Mouse (Mus musculus) kidney, embryonic 15.5 days (tissue): ENCODE results near the gene Il16. TPM values are rescaled to one million over a fixed set of nuclear protein-coding genes. Genes with fewer than 3 reads are reported as not detected.
"Not testable (repeated sequence)": the region's sequence is repeated elsewhere in the genome, so short reads cannot be mapped to it uniquely, and the experiment has no call there.

Experiments used
- ATAC-seq: fragments of 200-750 bp; cut with Nextera tagmentation; replicated peaks from 2 replicates; pipeline ENCODE4 v1.8.0; 2017; ENCODE audit warnings: moderate TSS enrichment; ENCODE audit not compliant: low FRiP score
- H3K27ac ChIP-seq: fragments of 300-500 bp; sonication (generic); 2 replicates; pipeline ENCODE4 v1.5.1; 2015; ENCODE audit warnings: mild to moderate bottlenecking, inconsistent platforms
- H3K27me3 ChIP-seq: fragments of 300-500 bp; sonication (generic); 2 replicates; pipeline ENCODE4 v1.6.1; 2015; ENCODE audit warnings: inconsistent platforms
- H3K36me3 ChIP-seq: fragments of 300-500 bp; sonication (generic); 2 replicates; pipeline ENCODE4 v1.6.1; 2015; ENCODE audit warnings: inconsistent platforms
- H3K4me1 ChIP-seq: fragments of 300-500 bp; sonication (generic); 2 replicates; pipeline ENCODE4 v1.6.1; 2015; ENCODE audit warnings: inconsistent platforms
- H3K4me2 ChIP-seq: fragments of 300-500 bp; sonication (generic); 2 replicates; pipeline ENCODE4 v1.6.1; 2015; ENCODE audit warnings: moderate library complexity, mild to moderate bottlenecking, inconsistent platforms
- H3K4me3 ChIP-seq: fragments of 300-500 bp; sonication (generic); replicated peaks from 2 replicates; pipeline ENCODE4 v1.5.1; 2015; ENCODE audit warnings: mild to moderate bottlenecking, inconsistent platforms
- H3K9ac ChIP-seq: fragments of 300-500 bp; sonication (generic); 2 replicates; pipeline ENCODE4 v1.6.1; 2015; ENCODE audit warnings: mild to moderate bottlenecking, inconsistent platforms
- H3K9me3 ChIP-seq: fragments of 300-500 bp; sonication (generic); replicated peaks from 2 replicates; pipeline ENCODE4 v1.6.1; 2016; ENCODE audit warnings: inconsistent platforms
- WGBS: fragments of 180-500 bp; shearing (Covaris S2); methylation state at CpG from one replicate; pipeline ENCODE4 v1.1.7; 2015; ENCODE audit warnings: mixed read lengths; 5-methylcytosine and 5-hydroxymethylcytosine counted together
- polyA plus RNA-seq: library from polyadenylated mRNA; unstranded; fragments of >200 nt; fragmentation: Nextera tagmentation; extraction: Ambion mirVana; gene quantifications from 2 replicates; pipeline ENCODE4 v1.2.1, GENCODE M21; 2015

The Il16 gene
- polyA plus RNA-seq, 1 experiment from 2014 or later = 4.0 TPM

DNA sequence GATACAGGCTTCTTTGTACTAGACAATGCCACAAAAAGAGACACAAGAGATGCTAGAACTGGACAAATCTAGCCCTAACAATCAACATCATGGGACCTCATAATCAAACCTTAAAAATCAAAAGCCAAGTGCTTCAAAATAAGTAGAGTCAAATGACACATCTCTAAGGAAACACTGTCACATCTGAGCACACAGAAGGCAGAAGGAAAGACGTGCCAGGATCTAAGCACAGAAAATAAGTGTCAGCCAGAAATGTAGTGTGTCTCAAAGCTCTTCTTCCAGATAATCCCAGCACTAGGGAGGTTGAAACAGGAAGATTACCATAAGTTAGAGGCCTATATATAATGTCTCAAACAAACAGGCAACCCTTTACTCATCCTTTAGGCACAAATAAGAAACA lies 31.9 kb downstream of the Il16 start:
- Histone ChIP-seq H3K4me1 (0 out of 2 replicates have a peak, but pooled peaks cover 5% of the 10 kb centered on the region), H3K9me3 (peaks cover 12% of the 10 kb centered on the region), H3K27ac (no peak overlapping the region), H3K27me3 (no peaks in the 10 kb centered on the region), H3K36me3 (no peaks in the 10 kb centered on the region), H3K4me3 (no peak overlapping the region), H3K9ac (no peak overlapping the region), H3K4me2 (no peak overlapping the region)
- no peak for ATAC-seq
- 61% methylated on average over 1 of the region's 1 CpGs for WGBS

DNA sequence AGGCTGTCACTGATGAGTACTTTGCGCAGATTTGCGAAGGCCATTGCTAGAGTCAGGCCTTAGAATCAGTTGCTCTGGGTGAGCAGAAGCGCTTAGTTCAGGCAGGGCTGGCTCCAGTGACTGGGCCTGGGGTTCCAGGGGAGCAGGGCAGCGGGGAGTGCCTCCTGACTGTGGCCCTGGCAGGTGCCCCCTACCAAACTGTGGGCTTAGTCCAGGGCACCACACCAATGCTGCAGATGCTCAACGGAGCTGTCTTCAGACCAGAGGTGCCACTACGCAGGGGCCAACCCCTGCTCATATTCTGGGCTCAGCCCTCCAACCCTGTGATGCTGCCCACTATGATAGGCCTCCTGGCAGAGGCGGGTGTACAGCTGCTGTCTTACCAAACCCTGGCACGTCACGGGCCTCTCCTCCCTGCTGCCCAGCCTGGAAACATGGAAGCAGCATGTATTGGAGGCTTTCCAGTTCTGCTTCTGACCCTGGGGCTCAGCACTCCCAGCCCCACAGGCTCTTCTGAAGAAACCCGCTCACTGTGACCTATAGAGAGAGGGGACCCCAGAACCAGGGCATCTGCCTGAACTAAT lies 33.8 kb downstream of the Il16 start:
- H3K4me1 ChIP-seq, H3K27ac ChIP-seq, H3K9ac ChIP-seq, ATAC-seq, H3K4me2 ChIP-seq, H3K36me3 ChIP-seq, H3K27me3 ChIP-seq, H3K4me3 ChIP-seq: not testable (repeated sequence)
- H3K9me3 ChIP-seq = peaks cover 12% of the 10 kb centered on the region
- WGBS = 84% methylated on average over 10 of the region's 10 CpGs

DNA sequence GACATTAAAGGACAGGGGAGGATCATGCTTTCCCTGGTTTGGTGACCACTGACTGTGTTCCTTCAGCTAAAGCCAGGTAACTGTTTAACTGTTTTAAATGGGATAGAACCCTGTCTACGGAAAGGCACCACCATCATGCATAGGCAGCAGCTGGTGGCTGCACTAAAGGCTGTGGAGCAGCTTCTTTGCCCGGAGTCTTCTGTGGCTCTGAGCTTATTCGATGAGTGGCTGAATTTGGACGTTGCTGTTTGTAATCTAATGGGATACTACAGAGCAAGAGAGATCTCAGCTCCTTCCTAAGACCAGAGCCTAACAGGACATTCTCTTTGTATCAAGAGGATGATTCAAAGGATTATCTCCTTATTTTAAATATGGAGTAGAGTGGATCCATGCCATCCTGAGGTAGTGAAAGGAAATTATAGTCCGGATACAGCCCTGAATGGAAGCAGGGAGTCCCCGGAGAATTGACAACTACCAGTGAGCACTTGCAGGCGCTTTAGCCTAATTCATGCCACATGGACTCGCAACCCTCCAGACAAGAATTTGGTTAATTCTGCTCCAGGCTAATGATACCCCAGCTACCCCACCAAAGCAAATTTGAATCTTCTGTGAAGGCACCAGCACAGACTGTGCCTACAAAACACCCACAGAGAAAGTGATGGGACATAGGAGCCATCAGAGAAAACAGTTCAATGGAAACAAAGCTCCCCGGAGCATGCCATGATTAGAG lies 42.3 kb downstream of the Il16 start:
- ATAC-seq = no peak
- Histone ChIP-seq H3K4me1 (no peaks in the 10 kb centered on the region), H3K36me3 (no peaks in the 10 kb centered on the region), H3K4me3 (no peak overlapping the region), H3K27ac (no peak overlapping the region), H3K9ac (no peak overlapping the region), H3K9me3 (no peaks in the 10 kb centered on the region), H3K4me2 (no peak overlapping the region), H3K27me3 (no peaks in the 10 kb centered on the region)
- 82% methylated on average over 9 of the region's 9 CpGs for WGBS

DNA sequence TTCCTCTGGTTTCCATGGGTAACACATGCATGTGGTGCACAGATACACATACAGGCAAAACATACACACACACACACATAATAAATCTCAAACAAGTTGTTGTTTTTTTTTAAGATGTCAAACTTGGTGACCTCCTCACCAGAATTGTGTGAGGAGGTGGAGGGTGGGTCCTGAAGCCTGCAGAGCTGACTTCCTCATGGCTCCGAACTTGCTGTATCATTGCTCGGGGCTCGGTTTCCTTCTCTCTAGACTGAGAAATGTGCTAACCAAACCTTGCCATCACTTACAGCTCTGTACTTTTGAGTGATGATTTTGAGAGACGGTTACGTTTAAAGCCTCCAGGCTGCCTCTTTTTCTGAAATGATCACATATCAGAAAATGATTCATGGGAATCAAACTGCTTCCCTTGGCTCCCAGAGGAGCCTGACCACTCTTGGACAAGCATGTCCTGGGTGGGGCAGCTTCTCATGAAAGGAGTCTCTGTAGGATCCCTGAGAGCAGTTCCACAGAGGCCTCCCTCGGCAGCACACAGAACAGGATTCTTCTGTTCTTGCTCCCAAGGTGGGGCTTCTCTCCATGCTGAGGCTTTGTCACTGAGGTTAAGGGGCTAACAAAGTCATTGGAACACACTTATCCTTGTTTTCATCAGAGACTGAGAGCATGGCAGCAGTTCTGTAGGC lies 46.3 kb downstream of the Il16 start:
- Histone ChIP-seq H3K9ac (no peak overlapping the region), H3K4me2 (no peak overlapping the region), H3K27me3 (no peaks in the 10 kb centered on the region), H3K27ac (no peak overlapping the region), H3K4me1 (no peaks in the 10 kb centered on the region), H3K36me3 (no peaks in the 10 kb centered on the region), H3K9me3 (no peaks in the 10 kb centered on the region), H3K4me3 (no peak overlapping the region)
- no peak for ATAC-seq
- 77% methylated on average over 6 of the region's 6 CpGs for WGBS

DNA sequence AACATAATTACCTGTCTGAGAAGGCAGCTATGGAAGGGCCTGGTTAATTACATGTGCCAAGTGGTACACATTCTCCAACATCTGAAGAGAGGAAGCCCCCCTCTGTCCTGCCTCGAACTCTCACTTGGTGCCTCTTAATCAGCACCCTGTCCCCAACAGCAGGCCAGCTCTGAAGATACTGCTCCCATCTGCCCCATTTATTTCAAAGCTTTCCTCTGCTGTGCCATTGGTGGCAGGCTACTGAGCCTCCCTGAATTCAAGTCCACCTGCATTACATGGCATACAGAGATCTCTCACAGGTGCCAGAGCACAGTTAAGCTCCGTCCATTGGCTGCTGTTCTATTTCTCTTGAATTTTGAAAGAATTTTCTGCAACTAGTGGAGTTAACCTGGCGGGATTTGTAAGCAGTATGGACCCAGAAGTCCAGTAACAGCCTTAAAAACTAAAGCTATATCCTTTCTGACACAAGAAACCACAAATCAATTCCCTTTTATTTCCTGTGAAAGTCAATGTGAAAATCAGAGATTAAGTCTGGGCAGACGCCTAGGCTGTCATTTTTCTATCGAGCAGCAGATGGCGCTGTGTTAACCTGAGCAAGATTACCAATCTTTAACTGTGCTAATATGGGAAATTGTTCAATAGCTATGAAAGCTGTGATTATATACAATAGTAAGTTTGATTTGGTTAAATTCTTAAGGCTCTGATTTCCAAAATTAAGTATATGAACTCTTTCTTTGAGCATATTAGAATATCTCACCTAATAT lies 49.9 kb downstream of the Il16 start:
- Histone ChIP-seq H3K4me1 (no peaks in the 10 kb centered on the region), H3K27me3 (no peaks in the 10 kb centered on the region), H3K27ac (no peak overlapping the region), H3K9me3 (no peaks in the 10 kb centered on the region), H3K4me3 (no peak overlapping the region), H3K4me2 (no peak overlapping the region), H3K36me3 (no peaks in the 10 kb centered on the region), H3K9ac (no peak overlapping the region)
- 32% methylated on average over 6 of the region's 6 CpGs for WGBS
- no peak for ATAC-seq

DNA sequence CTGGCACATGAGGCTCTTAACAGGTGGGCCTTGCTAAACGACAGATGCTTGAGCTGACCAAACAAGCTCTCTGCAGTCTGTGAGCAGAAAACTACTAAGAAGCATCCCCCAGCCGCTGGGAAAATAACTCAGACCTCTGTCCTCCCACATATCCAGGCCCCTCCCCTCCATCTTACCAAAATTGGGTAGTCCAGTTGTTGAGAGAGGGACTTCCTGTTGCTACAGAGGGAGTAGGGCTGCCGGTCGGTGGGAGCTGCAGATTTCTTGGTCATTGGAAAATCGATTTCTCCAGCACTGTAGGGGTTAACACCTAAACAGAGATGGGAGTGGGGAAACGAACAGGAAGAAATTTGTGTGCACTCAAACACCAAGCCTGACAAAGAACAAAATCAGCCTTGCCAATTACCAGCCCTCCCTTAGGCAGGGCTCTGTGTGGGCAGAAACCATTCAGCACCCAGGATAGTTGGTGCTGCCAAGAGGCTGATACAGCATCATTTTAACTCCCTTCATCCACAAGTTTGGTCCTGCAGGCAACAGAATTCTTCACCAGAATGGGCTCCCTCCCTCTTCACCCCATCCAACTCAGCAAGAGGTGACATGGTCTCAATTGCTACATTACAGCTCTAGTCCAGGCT lies 62.8 kb downstream of the Il16 start:
- H3K4me2 ChIP-seq = no peak overlapping the region
- peaks cover 10% of the 10 kb centered on the region for H3K4me1 ChIP-seq
- WGBS = 12% methylated on average over 6 of the region's 6 CpGs
- no peak for ATAC-seq
- H3K27me3 ChIP-seq = no peaks in the 10 kb centered on the region
- no peak overlapping the region for H3K9ac ChIP-seq
- no peaks in the 10 kb centered on the region for H3K36me3 ChIP-seq
- no peaks in the 10 kb centered on the region for H3K9me3 ChIP-seq
- no peak overlapping the region for H3K4me3 ChIP-seq
- no peak overlapping the region for H3K27ac ChIP-seq

DNA sequence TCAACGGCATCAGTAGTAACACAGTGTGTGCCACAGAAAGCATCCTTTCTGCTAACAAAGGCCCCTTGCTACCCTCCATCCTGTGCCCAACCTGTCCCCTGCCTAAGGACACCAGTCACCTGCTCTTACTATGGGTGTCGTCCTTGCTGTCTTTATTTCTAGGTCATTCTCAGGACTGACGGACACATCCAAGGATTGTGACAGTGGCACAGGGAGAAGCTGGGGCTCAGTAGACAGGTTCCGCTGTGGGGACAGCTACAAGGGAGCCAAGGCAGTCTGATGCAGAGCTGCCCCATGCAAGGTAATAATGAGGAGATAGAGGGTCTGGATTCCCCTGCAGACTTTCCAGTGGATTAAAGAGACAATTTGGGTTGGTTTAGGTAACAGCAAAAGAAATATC lies 67.0 kb downstream of the Il16 start:
- Histone ChIP-seq H3K4me1 (peaks cover 10% of the 10 kb centered on the region), H3K9me3 (no peaks in the 10 kb centered on the region), H3K27ac (no peak overlapping the region), H3K4me3 (no peak overlapping the region), H3K27me3 (no peaks in the 10 kb centered on the region), H3K4me2 (no peak overlapping the region), H3K36me3 (no peaks in the 10 kb centered on the region), H3K9ac (no peak overlapping the region)
- 91% methylated on average over 4 of the region's 4 CpGs for WGBS
- no peak for ATAC-seq

DNA sequence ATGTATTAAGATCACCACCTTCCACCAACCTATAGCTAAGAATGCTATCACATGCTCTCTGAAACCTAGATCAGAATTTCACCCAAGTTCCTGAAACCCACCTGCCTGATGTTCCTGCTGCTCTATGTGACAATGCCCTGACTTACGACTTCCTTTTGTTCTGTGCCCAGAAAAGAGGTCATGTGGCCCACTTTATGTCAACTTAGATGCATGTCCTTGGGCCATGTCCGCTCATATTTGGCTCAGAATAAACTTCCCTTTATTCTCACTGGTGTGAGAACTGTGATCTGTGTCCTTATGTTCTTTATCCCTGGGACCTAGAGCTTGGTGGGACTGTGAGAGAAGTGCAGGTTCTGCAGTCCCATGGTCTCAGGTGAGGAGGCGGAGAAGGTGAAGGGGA lies 68.2 kb downstream of the Il16 start:
- ATAC-seq = no peak
- H3K9ac ChIP-seq = no peak overlapping the region
- no peaks in the 10 kb centered on the region for H3K4me1 ChIP-seq
- no peak overlapping the region for H3K4me3 ChIP-seq
- H3K27ac ChIP-seq = no peak overlapping the region
- H3K9me3 ChIP-seq = no peaks in the 10 kb centered on the region
- no peaks in the 10 kb centered on the region for H3K27me3 ChIP-seq
- WGBS = 76% methylated on average over 3 of the region's 3 CpGs
- H3K4me2 ChIP-seq = no peak overlapping the region
- no peaks in the 10 kb centered on the region for H3K36me3 ChIP-seq

DNA sequence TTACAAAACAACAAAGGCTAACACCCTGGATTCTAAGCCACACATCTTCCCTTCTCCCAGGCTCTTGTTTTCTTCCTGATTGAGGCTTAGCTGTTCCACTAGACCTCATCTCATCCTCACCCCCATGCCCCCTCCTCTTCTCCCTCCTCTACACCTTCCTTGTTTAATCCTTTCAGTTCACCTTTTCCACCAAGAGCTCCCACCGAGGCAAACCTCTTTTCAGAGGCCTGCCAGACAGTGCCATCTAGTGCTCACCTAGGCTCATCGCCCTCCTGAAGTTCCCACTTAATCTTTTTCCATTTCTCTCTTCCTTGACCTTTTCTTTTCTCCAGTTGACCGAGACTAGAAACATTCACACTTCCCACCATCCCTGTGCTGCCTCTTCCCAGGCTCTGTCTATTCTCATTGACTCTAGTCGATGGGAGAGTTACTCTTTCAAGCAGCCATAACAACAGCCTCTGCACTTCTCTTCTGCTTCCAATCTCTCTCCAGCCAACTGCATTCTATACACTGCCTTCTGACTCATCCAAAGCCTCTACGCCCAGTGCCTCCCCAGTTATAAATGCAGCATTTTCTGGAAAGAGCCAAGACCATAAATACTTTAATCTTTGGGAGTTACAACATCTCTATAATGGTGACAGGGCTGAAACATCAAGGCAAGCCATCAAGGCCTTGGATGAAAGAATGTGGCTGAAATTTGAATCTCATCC lies 69.8 kb downstream of the Il16 start:
- Histone ChIP-seq H3K27me3 (no peaks in the 10 kb centered on the region), H3K4me1 (no peaks in the 10 kb centered on the region), H3K9me3 (no peaks in the 10 kb centered on the region), H3K4me3 (no peak overlapping the region), H3K9ac (no peak overlapping the region), H3K4me2 (no peak overlapping the region), H3K36me3 (no peaks in the 10 kb centered on the region), H3K27ac (no peak overlapping the region)
- no peak for ATAC-seq
- 36% methylated on average over 5 of the region's 5 CpGs for WGBS

DNA sequence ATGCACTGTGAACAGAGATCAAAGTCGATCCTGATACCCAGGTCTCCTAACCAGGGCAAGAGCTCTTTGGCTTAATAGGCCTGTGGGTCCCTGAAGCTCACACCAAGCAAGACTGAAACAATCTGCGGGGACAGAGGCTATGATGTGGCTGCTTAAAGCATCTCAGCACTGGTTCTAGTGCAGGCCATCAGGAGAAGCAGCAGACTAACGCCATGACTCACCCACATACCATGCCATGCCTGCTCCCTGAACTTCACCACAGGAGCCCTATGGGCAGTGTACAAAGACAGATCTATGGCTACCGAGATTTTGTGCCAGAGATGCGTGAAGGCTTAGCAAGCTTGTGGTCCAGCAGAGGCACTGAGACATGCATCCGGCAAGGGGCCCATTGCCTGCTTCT lies 74.0 kb downstream of the Il16 start:
- H3K27me3 ChIP-seq = no peaks in the 10 kb centered on the region
- H3K9ac ChIP-seq = no peak overlapping the region
- WGBS = 82% methylated on average over 6 of the region's 6 CpGs
- H3K36me3 ChIP-seq = no peaks in the 10 kb centered on the region
- ATAC-seq = no peak
- H3K4me3 ChIP-seq = no peak overlapping the region
- H3K4me1 ChIP-seq = no peaks in the 10 kb centered on the region
- H3K4me2 ChIP-seq = no peak overlapping the region
- no peak overlapping the region for H3K27ac ChIP-seq
- no peaks in the 10 kb centered on the region for H3K9me3 ChIP-seq

DNA sequence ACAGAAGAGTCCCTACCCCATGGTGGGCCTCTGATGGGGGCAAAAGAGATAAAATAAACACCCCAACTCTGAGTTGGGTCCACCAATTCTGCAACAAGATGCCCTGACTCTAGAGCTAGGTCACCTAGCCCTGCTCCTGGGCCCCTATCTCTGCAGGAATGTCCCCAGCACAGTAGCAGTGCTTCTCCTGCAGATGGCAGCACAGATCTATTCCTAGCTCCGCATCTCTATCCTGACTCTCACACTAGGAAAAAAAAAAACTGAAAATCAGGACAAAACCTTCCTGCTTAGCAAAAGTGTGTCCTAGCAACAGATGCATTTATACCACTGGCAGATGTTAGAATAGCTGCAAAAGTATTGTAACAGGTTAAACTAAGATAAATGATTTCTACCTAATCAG lies 76.8 kb downstream of the Il16 start:
- Histone ChIP-seq H3K4me1 (no peaks in the 10 kb centered on the region), H3K9me3 (no peaks in the 10 kb centered on the region), H3K27me3 (no peaks in the 10 kb centered on the region), H3K27ac (no peak overlapping the region), H3K9ac (no peak overlapping the region), H3K4me3 (no peak overlapping the region), H3K4me2 (no peak overlapping the region), H3K36me3 (no peaks in the 10 kb centered on the region)
- 11% methylated on average over 1 of the region's 1 CpGs for WGBS
- ATAC-seq = no peak
